Mouse (Mus musculus) heart, postnatal 14 days (tissue): ENCODE measurements around the gene Lrguk. TPM values are rescaled to one million over a fixed set of nuclear protein-coding genes. Genes with fewer than 3 reads are reported as not detected.

Source experiments
- DNase-seq, 2 experiments: peaks; one replicate each; pipeline ENCODE4 v3.0.0; 2021 to 2022
- intact Hi-C: fragments of 180-260 bp; cut with DNase I; formaldehyde crosslinking; loops from one replicate; pipeline ENCODE4 v1.15.1; 2025
- total RNA-seq, 2 experiments: library from RNA; stranded (reverse); gene quantifications; 2 replicates each; pipeline ENCODE4 v1.2.3; 2021

The Lrguk gene
- total RNA-seq, 2 experiments from 2014 or later, result 0.10 to 0.20 TPM

DNA sequence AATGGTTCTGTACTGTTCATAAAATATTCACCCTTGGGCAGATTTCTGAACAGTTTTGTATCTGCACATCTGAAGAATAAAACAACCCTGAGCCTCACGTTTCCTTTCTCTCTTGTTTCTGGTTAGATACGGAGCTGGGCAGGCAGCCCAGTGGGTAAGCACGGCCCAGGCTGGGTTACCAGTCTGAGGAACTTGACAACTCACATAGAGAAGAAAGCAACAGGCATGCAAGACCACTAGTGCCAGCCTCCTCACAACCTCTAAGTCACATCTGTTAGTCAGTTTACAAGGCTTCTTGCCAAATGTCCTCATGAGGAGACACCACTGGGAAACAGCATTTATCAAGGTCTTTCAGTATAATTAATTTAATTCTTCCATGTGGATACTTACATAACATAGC, 139.6 kb downstream of the Lrguk start:
- DNase-seq, result no peak
- intact Hi-C loops, result no loop called here

DNA sequence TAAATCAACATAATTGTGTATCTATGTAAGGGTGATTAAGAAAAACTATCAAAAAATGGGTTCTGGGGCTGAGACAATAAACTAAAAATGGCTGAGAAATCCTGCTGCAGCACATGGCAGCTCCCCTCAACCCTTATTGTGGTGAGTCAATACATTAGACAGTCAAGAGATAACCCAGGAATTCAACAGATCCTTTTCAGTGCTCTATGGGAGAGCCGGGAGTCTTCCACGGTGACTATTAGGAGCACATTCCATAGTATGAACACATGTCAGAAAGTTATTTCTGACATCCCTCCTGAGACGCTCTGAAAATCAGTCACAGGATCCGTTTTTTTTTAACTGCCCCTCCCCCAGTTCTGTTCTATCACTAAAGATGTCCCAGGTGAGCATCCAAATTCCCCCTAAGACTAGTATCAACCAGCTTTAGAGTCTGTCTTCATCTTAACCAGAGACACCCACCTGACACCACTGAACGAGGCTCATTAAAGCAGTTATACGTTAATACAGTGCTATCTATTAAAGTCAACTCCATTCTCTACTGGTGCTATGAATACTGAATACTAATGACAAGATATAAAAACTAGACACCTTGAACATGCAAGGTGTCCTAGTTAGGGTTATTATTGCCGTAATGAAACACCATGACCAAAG, 141.7 kb downstream of the Lrguk start:
- intact Hi-C loops, result no loop called here

DNA sequence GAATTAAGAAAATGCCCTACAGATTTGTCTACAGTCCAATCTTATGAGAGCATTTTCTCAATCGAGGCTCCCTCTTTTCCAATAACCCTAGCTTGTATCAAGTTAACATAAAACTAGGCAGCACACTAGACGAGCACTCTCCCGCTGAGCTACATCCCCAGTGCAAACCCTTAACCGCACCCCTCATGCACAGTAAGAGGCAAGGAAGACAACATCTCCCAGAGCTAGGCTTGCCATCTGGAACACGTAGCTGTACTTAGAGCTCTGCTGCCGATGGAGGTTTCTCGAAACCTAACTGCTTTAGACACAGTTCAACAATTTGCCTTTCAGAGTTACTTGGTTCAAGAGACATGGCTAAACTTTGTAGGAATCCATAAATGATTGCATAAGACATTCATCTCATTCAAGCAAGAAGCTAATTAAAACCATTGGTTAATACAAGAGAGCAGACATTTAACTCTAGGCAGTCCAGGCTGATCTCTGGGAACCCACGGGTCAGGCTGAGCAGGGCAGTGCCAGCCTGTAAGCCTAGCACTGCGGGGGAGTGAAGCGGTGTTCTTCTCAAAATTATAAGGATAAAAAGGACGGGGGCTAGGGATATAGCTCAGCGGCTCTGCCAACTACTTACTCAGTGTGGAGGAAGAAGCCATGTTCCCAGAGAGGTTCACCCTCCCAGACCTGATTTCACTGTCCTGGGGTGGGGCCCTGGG, 142.7 kb downstream of the Lrguk start:
- intact Hi-C loops, result no loop called here
- no peak for DNase-seq

More for the DNA sequence above, 141.7 kb downstream of the Lrguk start:
- no peak for DNase-seq

DNA sequence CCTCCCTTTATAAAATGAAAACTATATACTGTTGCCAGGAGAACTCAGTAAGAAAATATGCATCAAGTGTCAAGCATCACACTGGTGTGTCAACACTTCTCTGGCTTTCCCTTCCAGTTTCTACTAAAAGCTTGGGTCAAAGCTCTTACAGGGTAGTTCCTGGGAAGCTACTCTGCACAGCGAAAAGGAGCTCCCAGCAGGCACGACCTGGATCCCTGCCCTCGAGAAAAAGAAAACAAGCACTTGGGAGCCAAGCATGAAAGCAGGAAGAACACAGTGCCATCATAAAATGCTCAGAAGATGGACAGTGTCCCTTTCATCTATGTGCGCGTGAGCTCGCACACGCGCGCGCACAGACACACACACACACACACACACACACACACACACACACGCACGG, 144.0 kb downstream of the Lrguk start:
- DNase-seq, result no peak
- intact Hi-C loops, result no loop called here

DNA sequence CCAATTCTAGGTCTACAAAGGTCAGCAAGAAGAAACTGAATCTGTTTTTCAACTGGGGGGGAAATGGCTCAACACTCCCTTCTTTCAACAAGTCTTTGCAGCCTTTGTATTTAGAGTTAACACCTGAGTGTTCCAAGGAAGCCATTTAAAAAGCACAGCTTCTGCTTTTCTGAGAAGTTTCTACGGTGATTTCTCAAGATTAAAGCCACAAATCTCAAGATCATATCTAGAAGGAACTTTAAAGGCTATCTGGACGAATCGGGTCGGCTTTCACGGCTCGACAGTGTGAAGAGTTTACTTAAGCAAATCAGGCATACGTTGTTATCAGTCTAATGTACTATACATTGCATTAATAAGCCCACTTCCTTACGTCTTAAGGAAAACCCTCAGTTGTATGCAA, 145.5 kb downstream of the Lrguk start:
- intact Hi-C loops, result loop anchor here (5.0 kb wide), 1 partner anchor 303 kb away; the partner anchor contains the start of gene Bpgm
- DNase-seq, result no peak

DNA sequence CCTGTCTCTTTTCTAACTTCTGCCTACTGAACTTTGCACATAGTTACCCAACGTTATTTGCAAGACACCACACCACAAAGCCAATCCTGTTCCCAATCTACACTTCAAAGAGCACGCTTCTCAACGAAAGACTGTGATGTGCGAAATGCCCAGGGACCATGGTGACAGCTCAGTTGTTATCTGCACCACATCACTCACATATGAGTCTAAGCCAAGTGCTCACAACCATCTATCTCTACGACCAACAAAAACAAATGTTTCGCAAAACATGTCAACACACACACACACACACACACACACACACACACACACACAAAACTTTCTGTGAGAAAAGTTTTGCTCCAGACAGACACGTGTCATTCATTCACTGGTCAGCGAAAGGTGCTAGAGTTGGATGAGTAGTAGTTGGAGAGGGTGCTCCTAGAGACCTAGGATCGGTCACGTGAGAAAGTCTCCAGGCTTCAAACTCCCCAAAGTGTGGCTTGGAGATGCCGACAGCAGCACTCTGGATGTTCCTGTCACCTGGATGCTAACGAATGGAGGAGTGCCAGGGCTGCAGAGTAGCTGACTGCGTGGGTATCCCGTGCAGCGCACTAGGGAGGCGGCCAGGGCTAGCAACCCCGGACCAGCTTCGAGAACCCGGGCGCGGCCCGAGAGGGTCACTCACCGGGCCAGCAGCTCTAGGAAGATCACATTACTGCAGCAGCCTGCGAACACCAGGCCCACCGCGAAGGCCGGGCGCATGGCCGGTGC, 147.0 kb downstream of the Lrguk start:
- no peak for DNase-seq
- intact Hi-C loops, result loop anchor here (5.0 kb wide), 1 partner anchor 301 kb away; the partner anchor contains the start of gene Bpgm

DNA sequence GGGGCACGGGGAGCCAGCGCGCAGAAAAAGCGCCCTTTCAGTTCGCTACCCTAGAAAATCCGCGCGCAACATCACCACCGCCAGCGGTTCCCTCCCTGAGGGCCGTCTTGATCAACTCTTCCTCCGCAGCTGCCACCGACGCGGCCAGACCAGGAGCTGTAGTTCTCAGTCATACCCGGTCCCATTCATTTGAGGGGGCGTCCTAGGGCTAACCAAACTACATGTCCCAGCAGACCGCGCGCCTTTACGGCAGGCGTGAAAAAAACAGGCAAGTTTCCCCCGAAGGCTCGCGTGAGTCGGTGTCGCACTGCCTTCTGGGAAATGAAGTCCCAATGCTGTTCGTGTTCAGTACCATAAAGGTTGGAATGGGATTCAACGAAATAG, 147.6 kb downstream of the Lrguk start, which contains the start of gene Slc35b4:
Gene Slc35b4 (minus strand): TSS at position 248 of the 384 bp plus-strand sequence.
- DNase-seq, result peak; percentile 89 to 92
- intact Hi-C loops, result loop anchor here (5.0 kb wide), 1 partner anchor 300 kb away; the partner anchor contains the start of gene Bpgm

DNA sequence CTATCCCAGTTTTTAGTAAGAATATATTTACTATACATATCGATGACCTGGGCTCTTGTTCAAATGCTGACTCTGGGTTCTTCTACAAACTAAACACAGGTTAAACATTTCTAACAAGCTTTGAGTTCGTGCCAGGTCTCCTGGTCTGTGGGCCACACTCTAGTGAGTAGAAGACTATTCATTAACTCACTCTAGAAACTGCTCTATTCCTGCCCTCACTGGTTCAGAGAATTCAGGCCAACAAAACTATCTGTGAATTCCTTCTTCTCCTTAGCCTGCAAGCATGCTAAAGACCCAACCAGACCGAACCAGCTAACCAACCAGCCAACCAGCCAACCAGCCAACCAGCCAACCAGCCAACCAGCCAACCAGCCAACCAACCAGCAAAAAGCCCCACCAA, 149.8 kb downstream of the Lrguk start:
- intact Hi-C loops, result loop anchor here (5.0 kb wide), 1 partner anchor 298 kb away; the partner anchor contains the start of gene Bpgm
- no peak for DNase-seq

DNA sequence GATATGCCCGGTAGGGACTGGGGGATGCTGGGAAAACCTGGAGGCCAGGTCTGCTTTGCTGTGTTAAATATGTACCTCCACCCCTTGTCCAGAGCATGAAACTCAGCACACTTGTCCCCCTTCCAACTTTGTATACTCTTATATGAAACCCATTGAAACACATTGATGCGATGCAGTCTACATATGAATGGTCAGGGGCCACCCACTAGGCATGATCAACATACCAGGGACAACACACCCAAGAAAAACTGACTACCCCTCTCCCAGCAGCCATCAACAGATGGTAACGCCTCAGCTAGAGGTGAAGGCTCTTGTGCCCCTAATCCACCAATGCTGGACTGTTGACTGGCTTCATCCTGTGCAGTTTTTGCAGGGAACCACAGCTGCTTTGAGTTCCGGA, 150.7 kb downstream of the Lrguk start:
- no peak for DNase-seq
- intact Hi-C loops, result loop anchor here (5.0 kb wide), 1 partner anchor 297 kb away; the partner anchor contains the start of gene Bpgm

DNA sequence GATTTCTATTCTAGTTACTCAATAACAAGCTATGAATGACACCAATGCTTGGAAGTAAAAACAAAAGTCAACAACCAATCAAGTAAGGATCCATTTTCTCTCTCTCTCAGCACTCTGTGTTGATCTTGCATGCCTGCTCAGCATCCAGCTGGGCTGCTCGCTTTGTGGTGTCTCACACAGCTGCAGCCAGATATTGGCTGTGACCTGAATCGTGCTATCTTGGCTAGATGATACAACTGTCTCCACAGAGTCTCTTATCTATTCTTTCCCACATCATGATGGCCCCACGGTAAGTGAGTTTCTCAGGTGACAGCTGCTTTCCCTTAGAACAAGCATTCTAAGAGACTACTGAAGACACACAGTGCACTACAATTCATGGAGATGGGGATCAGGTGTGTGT, 152.7 kb downstream of the Lrguk start:
- DNase-seq, result no peak
- intact Hi-C loops, result no loop called here

DNA sequence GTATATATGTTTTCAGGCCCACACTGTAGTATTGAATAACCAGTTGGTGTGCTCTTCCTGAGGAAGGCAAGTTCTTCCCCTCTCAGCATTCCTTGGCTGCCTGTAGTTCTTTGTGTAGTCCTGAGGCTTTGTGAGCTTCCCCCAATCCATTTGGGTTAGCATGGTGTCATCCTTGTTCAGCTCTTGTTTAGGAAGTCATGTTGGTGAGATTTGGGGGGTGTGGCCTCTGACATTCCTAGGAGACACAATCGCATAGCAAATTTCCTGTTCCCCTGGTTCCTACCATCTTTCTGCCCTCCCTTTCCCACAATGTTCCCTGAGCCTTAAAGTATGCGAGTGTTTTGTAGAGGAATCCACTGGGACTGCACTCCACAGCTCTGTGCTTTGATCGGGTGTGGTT, 154.1 kb downstream of the Lrguk start:
- intact Hi-C loops, result no loop called here
- DNase-seq, result no peak

Other genes with a start within 250 kb of the Lrguk start
- 10 to 100 TPM in 1 of 2 experiments, 1 to 10 TPM in 1; 9.7 to 11.5 TPM for gene Slc35b4, start 147.7 kb downstream of the Lrguk start, total RNA-seq